In genomic region chr10:89289290-89289689, GRCm38 (mm10) we compare ENCODE assay signal across 19 mouse cellular contexts. TPM values are rescaled to one million over a fixed set of nuclear protein-coding genes. Genes with fewer than 3 reads are reported as not detected.
"Had no signal": no experiment of that assay in that cellular context is flagged by ENCODE, and none has a peak within 500 bp of the region (broad histone marks: within the 10 kb centered on the region; RNA-seq: fewer than 3 reads in every experiment).

No protein-coding gene starts in this region.

- DNase-seq: retina, postnatal 1 day; right cerebral cortex, adult 18-20 months; right cerebral cortex, postnatal 14 days; right cerebral cortex, postnatal 25 days; right cerebral cortex, postnatal 4 days; spleen, adult 18-20 months; thymus, adult 18-20 months; thymus, adult 2 months; thymus, postnatal 14 days; thymus, postnatal 25 days; thymus, postnatal 36 days; thymus, postnatal 4 days had no signal

- H3K27me3 ChIP-seq: neural tube, embryonic 13.5 days; neural tube, embryonic 15.5 days; stomach, embryonic 15.5 days had no signal

- H3K36me3 ChIP-seq: neural tube, embryonic 13.5 days; neural tube, embryonic 15.5 days; stomach, embryonic 15.5 days had no signal

- H3K27ac ChIP-seq: neural tube, embryonic 13.5 days; neural tube, embryonic 15.5 days; stomach, embryonic 15.5 days; stomach, postnatal 0 days had no signal

- H3K4me1 ChIP-seq: neural tube, embryonic 13.5 days; neural tube, embryonic 15.5 days; stomach, embryonic 15.5 days had no signal

- H3K9ac ChIP-seq: neural tube, embryonic 13.5 days; neural tube, embryonic 15.5 days; stomach, embryonic 15.5 days had no signal

- H3K4me3 ChIP-seq: neural tube, embryonic 13.5 days; neural tube, embryonic 15.5 days; stomach, embryonic 15.5 days had no signal

- H3K9me3 ChIP-seq: neural tube, embryonic 13.5 days; neural tube, embryonic 15.5 days; stomach, embryonic 15.5 days had no signal

RNA-seq across cellular contexts. Expression of gene Ano4, which starts 55.3 kb away (rescaled TPM):
- total RNA-seq: neutrophil, adult 5-6 weeks had no signal
- polyA plus RNA-seq: small intestine, adult 2 months; spleen, adult 2 months had no signal
